Mouse (Mus musculus) lung, postnatal 0 days (tissue): ENCODE data around the gene Ddx28. TPM values are rescaled to one million over a fixed set of nuclear protein-coding genes. Genes with fewer than 3 reads are reported as not detected.

Source experiments
- ATAC-seq: fragments of 200-750 bp; cut with Nextera tagmentation; 2 replicates; pipeline ENCODE4 v1.8.0; 2017; ENCODE audit warnings: moderate library complexity
- DNase-seq: peaks from one replicate; pipeline ENCODE4 v3.0.0-alpha.2; 2016; ENCODE audit warnings: low spot score
- H3K27ac ChIP-seq: fragments of 300-500 bp; sonication (generic); 2 replicates; pipeline ENCODE4 v1.5.1; 2014; ENCODE audit warnings: antibody characterized with exemption, mild to moderate bottlenecking, low read length, mixed read lengths
- H3K27me3 ChIP-seq: fragments of 300-500 bp; sonication (generic); replicated peaks from 2 replicates; pipeline ENCODE4 v1.6.1; 2014; ENCODE audit warnings: low read length, mixed read lengths; ENCODE audit not compliant: insufficient read depth
- H3K36me3 ChIP-seq: fragments of 300-500 bp; sonication (generic); 2 replicates; pipeline ENCODE4 v1.6.1; 2014; ENCODE audit warnings: low read length, mixed read lengths; ENCODE audit not compliant: insufficient read depth
- H3K4me1 ChIP-seq: fragments of 300-500 bp; sonication (generic); 2 replicates; pipeline ENCODE4 v1.6.1; 2014; ENCODE audit warnings: antibody characterized with exemption, low read depth, low read length, mixed read lengths; ENCODE audit not compliant: insufficient read depth
- H3K4me2 ChIP-seq: fragments of 300-500 bp; sonication (generic); replicated peaks from 2 replicates; pipeline ENCODE4 v1.6.1; 2014; ENCODE audit warnings: low read depth, mild to moderate bottlenecking, low read length, moderate library complexity, mixed read lengths
- H3K4me3 ChIP-seq: fragments of 300-500 bp; sonication (generic); 2 replicates; pipeline ENCODE4 v1.5.1; 2014; ENCODE audit warnings: low read depth, low read length
- H3K9ac ChIP-seq: fragments of 300-500 bp; sonication (generic); replicated peaks from 2 replicates; pipeline ENCODE4 v1.6.1; 2014; ENCODE audit warnings: low read depth, mild to moderate bottlenecking
- H3K9me3 ChIP-seq: fragments of 300-500 bp; sonication (generic); 2 replicates; pipeline ENCODE4 v1.6.1; 2016; ENCODE audit warnings: low read length, mixed read lengths
- CTCF ChIP-seq: IDR thresholded peaks from 2 replicates; pipeline ENCODE4 v1.5.1; 2016; ENCODE audit warnings: antibody characterized with exemption, mild to moderate bottlenecking
- EP300 ChIP-seq: IDR thresholded peaks from 2 replicates; pipeline ENCODE4 v1.6.1; 2016; ENCODE audit warnings: antibody characterized with exemption, mild to moderate bottlenecking, control low read depth
- WGBS: fragments of 180-500 bp; shearing (Covaris S2); extraction: QIAGEN DNeasy Blood & Tissue Kit; methylation state at CpG from one replicate; pipeline ENCODE4 v1.1.7; 2014; 5-methylcytosine and 5-hydroxymethylcytosine counted together
- polyA plus RNA-seq: library from polyadenylated mRNA; unstranded; fragments of >200 nt; fragmentation: Nextera tagmentation; extraction: Ambion mirVana; gene quantifications from 2 replicates; pipeline ENCODE4 v1.2.1, GENCODE M21; 2015

The Ddx28 gene
- polyA plus RNA-seq, 1 experiment from 2014 or later = 10.5 TPM

GRCm38 (mm10) chr8:105965905-105966341 is 45.8 kb downstream of the Ddx28 start, which contains the start of gene Slc12a4:
Slc12a4 (minus strand) TSS chr8:105966097.
- no peaks in the 10 kb centered on the region for H3K9me3 ChIP-seq
- H3K4me2 ChIP-seq = peak within 1 kb of the TSS; percentile 87
- DNase-seq (peak; percentile 90), ATAC-seq (peak; percentile 95)
- no peaks in the 10 kb centered on the region for H3K36me3 ChIP-seq
- peak within 1 kb of the TSS; percentile 86 for H3K4me3 ChIP-seq
- peaks cover 5% of the 10 kb centered on the region; the same call in 1 of the 2 replicates for H3K4me1 ChIP-seq
- peak within 1 kb of the TSS; percentile 92 for H3K27ac ChIP-seq
- H3K9ac ChIP-seq = peak within 1 kb of the TSS; percentile 78
- no peaks in the 10 kb centered on the region for H3K27me3 ChIP-seq
- TF ChIP-seq EP300 (no peak), CTCF (no peak)
- under 1% methylated on average over 31 of the region's 47 CpGs for WGBS

- Histone ChIP-seq H3K4me2 (peak overlapping the region; percentile 87), H3K4me1 (peaks cover 5% of the 10 kb centered on the region; the same call in 1 of the 2 replicates), H3K9me3 (no peaks in the 10 kb centered on the region), H3K4me3 (peak overlapping the region; percentile 86), H3K36me3 (no peaks in the 10 kb centered on the region), H3K9ac (peak overlapping the region; percentile 78), H3K27ac (peak overlapping the region; percentile 92), H3K27me3 (no peaks in the 10 kb centered on the region)
- WGBS = 2% methylated on average over 35 of the region's 40 CpGs
- TF ChIP-seq CTCF (no peak), EP300 (no peak)
- peak; percentile 75 for ATAC-seq
- peak; percentile 67 for DNase-seq
These were observed 46.3 kb downstream of the Ddx28 start for GRCm38 (mm10) chr8:105965266-105965904.

- Histone ChIP-seq H3K36me3 (no peaks in the 10 kb centered on the region), H3K9me3 (no peaks in the 10 kb centered on the region), H3K27me3 (no peaks in the 10 kb centered on the region), H3K4me2 (peak overlapping the region; percentile 87), H3K27ac (peak overlapping the region; percentile 92; the same call in 1 of the 2 replicates), H3K4me3 (peak overlapping the region; percentile 86), H3K9ac (peak overlapping the region; percentile 78), H3K4me1 (peaks cover 5% of the 10 kb centered on the region; the same call in 1 of the 2 replicates)
- no peak for ATAC-seq
- no peak for DNase-seq
- TF ChIP-seq CTCF (no peak), EP300 (no peak)
- 44% methylated on average over 12 of the region's 12 CpGs for WGBS
These were observed 47.0 kb downstream of the Ddx28 start for GRCm38 (mm10) chr8:105964506-105965265.

- no peak overlapping the region for H3K4me3 ChIP-seq
- no peaks in the 10 kb centered on the region for H3K36me3 ChIP-seq
- no peak overlapping the region for H3K27ac ChIP-seq
- DNase-seq = no peak
- ATAC-seq = no peak
- H3K9ac ChIP-seq = no peak overlapping the region
- peaks cover 5% of the 10 kb centered on the region; the same call in 1 of the 2 replicates for H3K4me1 ChIP-seq
- no peaks in the 10 kb centered on the region for H3K9me3 ChIP-seq
- WGBS = 85% methylated on average over 10 of the region's 10 CpGs
- H3K27me3 ChIP-seq = no peaks in the 10 kb centered on the region
- TF ChIP-seq EP300 (no peak), CTCF (no peak)
- H3K4me2 ChIP-seq = no peak overlapping the region
These were observed 50.1 kb downstream of the Ddx28 start for GRCm38 (mm10) chr8:105961536-105961935.

- Histone ChIP-seq H3K9ac (no peak overlapping the region), H3K27me3 (no peaks in the 10 kb centered on the region), H3K36me3 (no peaks in the 10 kb centered on the region), H3K4me2 (no peak overlapping the region), H3K27ac (no peak overlapping the region), H3K4me3 (no peak overlapping the region), H3K4me1 (peaks cover 5% of the 10 kb centered on the region; the same call in 1 of the 2 replicates), H3K9me3 (no peaks in the 10 kb centered on the region)
- no peak for TF ChIP-seq EP300
- TF ChIP-seq CTCF = no peak
- DNase-seq = no peak
- WGBS = 79% methylated on average over 14 of the region's 14 CpGs
- ATAC-seq = no peak
These were observed 50.6 kb downstream of the Ddx28 start for GRCm38 (mm10) chr8:105961101-105961500.

Other genes starting within 250 kb of the Ddx28 start
- 10.5 and 10.9 TPM in 2 replicates for gene Ranbp10, start 184.5 kb downstream of the Ddx28 start, polyA plus RNA-seq
- gene Tsnaxip1, start 184.2 kb downstream of the Ddx28 start, polyA plus RNA-seq = 2.9 and 3.7 TPM in 2 replicates
- gene Cenpt, start 158.6 kb downstream of the Ddx28 start, polyA plus RNA-seq = 14.3 and 15.9 TPM in 2 replicates
- gene Thap11, start 156.8 kb downstream of the Ddx28 start, polyA plus RNA-seq = 46.3 and 50.1 TPM in 2 replicates
- gene Nutf2, start 151.3 kb downstream of the Ddx28 start, polyA plus RNA-seq = 82.3 and 97.4 TPM in 2 replicates
- gene Edc4, start 131.0 kb downstream of the Ddx28 start, polyA plus RNA-seq = 17.4 and 19.8 TPM in 2 replicates
- 0.27 and 0.48 TPM in 2 replicates for gene Nrn1l, start 118.3 kb downstream of the Ddx28 start, polyA plus RNA-seq
- 19.0 and 21.5 TPM in 2 replicates for gene Pskh1, start 111.4 kb downstream of the Ddx28 start, polyA plus RNA-seq
- gene Ctrl, start 78.0 kb downstream of the Ddx28 start, polyA plus RNA-seq = 0.42 and 0.54 TPM in 2 replicates
- gene Psmb10, start 73.4 kb downstream of the Ddx28 start, polyA plus RNA-seq = 75.9 and 77.2 TPM in 2 replicates
- gene Lcat, start 68.5 kb downstream of the Ddx28 start, polyA plus RNA-seq = 0.63 and 0.74 TPM in 2 replicates
- 29.2 and 33.9 TPM in 2 replicates for gene Slc12a4, start 45.8 kb downstream of the Ddx28 start, polyA plus RNA-seq
- gene Dpep3, start 32.5 kb downstream of the Ddx28 start, polyA plus RNA-seq = 0.13 TPM in 1 of 2 replicates, not detected in the other
- gene Dus2, start 20.5 kb downstream of the Ddx28 start, polyA plus RNA-seq = 7.4 and 8.8 TPM in 2 replicates
- 0.12 TPM in 1 of 2 replicates, not detected in the other for gene Dpep2nb, start 5.9 kb downstream of the Ddx28 start, polyA plus RNA-seq
- 3.4 and 4.2 TPM in 2 replicates for gene Nfatc3, start 47.0 kb upstream of the Ddx28 start, polyA plus RNA-seq
- 38.4 and 38.6 TPM in 2 replicates for gene Esrp2, start 125.1 kb upstream of the Ddx28 start, polyA plus RNA-seq
- gene Pla2g15, start 138.5 kb upstream of the Ddx28 start, polyA plus RNA-seq = 10.6 and 10.8 TPM in 2 replicates
- gene Slc7a6, start 157.0 kb upstream of the Ddx28 start, polyA plus RNA-seq = 38.9 and 39.7 TPM in 2 replicates
- gene Slc7a6os, start 199.1 kb upstream of the Ddx28 start, polyA plus RNA-seq = 19.0 and 22.6 TPM in 2 replicates
- 19.4 and 19.5 TPM in 2 replicates for gene Prmt7, start 199.1 kb upstream of the Ddx28 start, polyA plus RNA-seq